Comparison of ENCODE assay signal across 8 mouse cellular contexts in genomic region chr11:60352559-60353411, GRCm38 (mm10). TPM values are rescaled to one million over a fixed set of nuclear protein-coding genes. Genes with fewer than 3 reads are reported as not detected.
DNase-seq lines count a peak whose midpoint lies in the region; ATAC-seq and TF ChIP-seq lines count a peak whose summit lies in the region.

Gene Tom1l2 (minus strand): TSS chr11:60352905.
Gene Drc3 (plus strand): TSS chr11:60353329.

- H3K36me3 ChIP-seq in ES-Bruce4 (ENCODE audit: control insufficient read depth, insufficient read depth, low read length, poor library complexity, severe bottlenecking), result no peaks in the 10 kb centered on the region
- no peaks in the 10 kb centered on the region for H3K36me3 ChIP-seq in forebrain, embryonic 13.5 days (ENCODE audit: poor library complexity, severe bottlenecking)
- no peaks in the 10 kb centered on the region for H3K36me3 ChIP-seq in liver, postnatal 0 days (replicated peaks; ENCODE audit: insufficient read depth, low read length)
- H3K36me3 ChIP-seq in neural tube, embryonic 14.5 days (ENCODE audit: control insufficient read depth, insufficient read depth, low read length), result no peaks in the 10 kb centered on the region

- TF ChIP-seq CTCF in ES-Bruce4 (IDR thresholded peaks at IDR 0.05; ENCODE audit: low read depth, low read length), result no peak
- no peak for TF ChIP-seq CTCF in liver, postnatal 0 days (IDR thresholded peaks at IDR 0.05; ENCODE audit: low read depth)

- H3K27ac ChIP-seq in ES-Bruce4 (ENCODE audit: insufficient read depth, low read length), result no peak within 1 kb of the TSS
- H3K27ac ChIP-seq in forebrain, embryonic 13.5 days, result no peak within 1 kb of the TSS
- H3K27ac ChIP-seq in liver, postnatal 0 days (ENCODE audit: low read depth), result peak within 1 kb of the TSS; percentile 89
- peak within 1 kb of the TSS; percentile 80 for H3K27ac ChIP-seq in neural tube, embryonic 14.5 days (ENCODE audit: low read depth, low read length)

- H3K4me2 ChIP-seq in forebrain, embryonic 13.5 days, result peak within 1 kb of the TSS; percentile 88
- H3K4me2 ChIP-seq in liver, postnatal 0 days (ENCODE audit: low read depth, low read length), result peak within 1 kb of the TSS; percentile 83
- peak within 1 kb of the TSS; percentile 94 for H3K4me2 ChIP-seq in neural tube, embryonic 14.5 days (ENCODE audit: low read depth, low read length)

- WGBS in forebrain, embryonic 13.5 days, result under 1% methylated on average over 57 of the region's 57 CpGs
- under 1% methylated on average over 57 of the region's 57 CpGs for WGBS in large intestine, adult 2 months
- 2% methylated on average over 53 of the region's 57 CpGs for WGBS in liver, postnatal 0 days (ENCODE audit: insufficient replicate concordance)
- under 1% methylated on average over 56 of the region's 57 CpGs for WGBS in neural tube, embryonic 14.5 days

- peak; percentile 98 for ATAC-seq in cerebellum, adult (ENCODE audit: insufficient number of reproducible peaks, low FRiP score, low TSS enrichment)
- ATAC-seq in forebrain, embryonic 13.5 days, result peak; percentile 100
- ATAC-seq in liver, postnatal 0 days, result peak; percentile 97
- peak; percentile 100 for ATAC-seq in neural tube, embryonic 14.5 days (ENCODE audit: low read depth)

- peak; percentile 99 to 100 for DNase-seq in heart, postnatal 10 days
- peak; percentile 100 for DNase-seq in large intestine, adult 2 months (ENCODE audit: low read depth, low spot score)
- peak; percentile 99 for DNase-seq in liver, postnatal 0 days
- peak; percentile 97 for DNase-seq in testis, postnatal 10 days (ENCODE audit: low spot score)

- H3K9me3 ChIP-seq in ES-Bruce4 (replicated peaks; ENCODE audit: control insufficient read depth, insufficient read depth, low read length, poor library complexity, severe bottlenecking), result no peaks in the 10 kb centered on the region
- no peaks in the 10 kb centered on the region for H3K9me3 ChIP-seq in forebrain, embryonic 13.5 days (replicated peaks)
- H3K9me3 ChIP-seq in liver, postnatal 0 days (ENCODE audit: low read length), result no peaks in the 10 kb centered on the region
- H3K9me3 ChIP-seq in neural tube, embryonic 14.5 days (ENCODE audit: control insufficient read depth, low read length), result no peaks in the 10 kb centered on the region

- no peaks in the 10 kb centered on the region for H3K4me1 ChIP-seq in ES-Bruce4 (ENCODE audit: control insufficient read depth, insufficient read depth, low read length)
- peaks cover 22% of the 10 kb centered on the region for H3K4me1 ChIP-seq in forebrain, embryonic 13.5 days
- peaks cover 16% of the 10 kb centered on the region; the same call in 1 of the 2 replicates for H3K4me1 ChIP-seq in liver, postnatal 0 days (ENCODE audit: insufficient read depth)
- H3K4me1 ChIP-seq in neural tube, embryonic 14.5 days (ENCODE audit: control insufficient read depth, insufficient read depth, low read length), result peaks cover 17% of the 10 kb centered on the region

- TF ChIP-seq EP300 in ES-Bruce4 (IDR thresholded peaks at IDR 0.05; ENCODE audit: insufficient read depth, low read depth, low read length), result no peak
- TF ChIP-seq EP300 in liver, postnatal 0 days (IDR thresholded peaks at IDR 0.05; ENCODE audit: low read depth), result peak; percentile 73

- peak within 1 kb of the TSS; percentile 40 for H3K9ac ChIP-seq in ES-Bruce4 (ENCODE audit: low read depth, poor library complexity, severe bottlenecking)
- H3K9ac ChIP-seq in forebrain, embryonic 13.5 days, result peak within 1 kb of the TSS; percentile 86
- H3K9ac ChIP-seq in liver, postnatal 0 days (replicated peaks), result peak within 1 kb of the TSS; percentile 75
- peak within 1 kb of the TSS; percentile 77 for H3K9ac ChIP-seq in neural tube, embryonic 14.5 days (replicated peaks; ENCODE audit: low read depth, low read length)

- H3K27me3 ChIP-seq in ES-Bruce4 (ENCODE audit: control insufficient read depth, insufficient read depth, low read length, poor library complexity, severe bottlenecking), result no peaks in the 10 kb centered on the region
- no peaks in the 10 kb centered on the region for H3K27me3 ChIP-seq in forebrain, embryonic 13.5 days
- H3K27me3 ChIP-seq in liver, postnatal 0 days (ENCODE audit: insufficient read depth, low read length), result no peaks in the 10 kb centered on the region
- H3K27me3 ChIP-seq in neural tube, embryonic 14.5 days (ENCODE audit: control insufficient read depth, insufficient read depth, low read length), result no peaks in the 10 kb centered on the region

- peak within 1 kb of the TSS; percentile 70 for H3K4me3 ChIP-seq in ES-Bruce4 (ENCODE audit: low read depth, low read length)
- H3K4me3 ChIP-seq in forebrain, embryonic 13.5 days, result peak within 1 kb of the TSS; percentile 79
- H3K4me3 ChIP-seq in liver, postnatal 0 days (ENCODE audit: low read depth, low read length), result peak within 1 kb of the TSS; percentile 67
- peak within 1 kb of the TSS; percentile 71 for H3K4me3 ChIP-seq in neural tube, embryonic 14.5 days (ENCODE audit: low read depth, low read length)

- intact Hi-C loops in heart, postnatal 10 days (cut with DNase I), result loop anchor here (2.0 to 5.0 kb wide), 3 partner anchors 45 to 245 kb away; partner anchors contain the start of gene Rai1

- TF ChIP-seq POLR2A in ES-Bruce4 (IDR thresholded peaks at IDR 0.05; ENCODE audit: insufficient read depth, low read length), result no peak

RNA-seq across cellular contexts. Expression of gene Tom1l2, which starts in this region (rescaled TPM):
- polyA plus RNA-seq in ES-Bruce4 (2011; ENCODE audit: insufficient read depth, insufficient read length, low read depth, missing spikeins), result 9.9 and 12.4 TPM in 2 replicates
- polyA plus RNA-seq in forebrain, embryonic 13.5 days (2015; fragmentation: Nextera tagmentation; extraction: Ambion mirVana), result 29.7 and 35.3 TPM in 2 replicates
- total RNA-seq in heart, postnatal 10 days (2021), result 100 to 1,000 TPM in 1 of 2 experiments, 10 to 100 TPM in 1; 97.3 to 100 TPM
- 41.5 and 67.3 TPM in 2 replicates for polyA plus RNA-seq in large intestine, adult 2 months (2012; rRNA removed)
- polyA plus RNA-seq in liver, postnatal 0 days (2015; fragmentation: Nextera tagmentation; extraction: Ambion mirVana), result 3.0 and 3.6 TPM in 2 replicates
- 47.8 and 50.9 TPM in 2 replicates for polyA plus RNA-seq in neural tube, embryonic 14.5 days (2014; fragmentation: Nextera tagmentation; extraction: Ambion mirVana)

RNA-seq across cellular contexts. Expression of gene Drc3, which starts in this region (rescaled TPM):
- 6.9 and 7.3 TPM in 2 replicates for polyA plus RNA-seq in ES-Bruce4 (2011; ENCODE audit: insufficient read depth, insufficient read length, low read depth, missing spikeins)
- polyA plus RNA-seq in forebrain, embryonic 13.5 days (2015; fragmentation: Nextera tagmentation; extraction: Ambion mirVana), result 3.1 and 5.8 TPM in 2 replicates
- 1 to 10 TPM; 1.6 to 2.3 TPM for total RNA-seq in heart, postnatal 10 days (2021)
- 0.26 and 0.67 TPM in 2 replicates for polyA plus RNA-seq in large intestine, adult 2 months (2012; rRNA removed)
- 0.54 and 0.56 TPM in 2 replicates for polyA plus RNA-seq in liver, postnatal 0 days (2015; fragmentation: Nextera tagmentation; extraction: Ambion mirVana)
- 5.2 TPM in 2 replicates for polyA plus RNA-seq in neural tube, embryonic 14.5 days (2014; fragmentation: Nextera tagmentation; extraction: Ambion mirVana)

Comparison
In these comparisons a context has a peak if more than half of its experiments do, and no peak if none do; other contexts are left out.
1. H3K27ac ChIP-seq: peak in liver, postnatal 0 days (single experiment) and neural tube, embryonic 14.5 days (single experiment); none in ES-Bruce4 (single experiment) and forebrain, embryonic 13.5 days (single experiment).
2. Peak in every context shown above with its lines, with median percentiles within 50 percentile points of each other: H3K4me3 ChIP-seq, H3K9ac ChIP-seq, ATAC-seq, H3K4me2 ChIP-seq and DNase-seq.